Mouse (Mus musculus): ENCODE results near the gene Mtss1l. TPM values are rescaled to one million over a fixed set of nuclear protein-coding genes. Genes with fewer than 3 reads are reported as not detected.

Mtss1l gene
- total RNA-seq, 2 experiments from 2014 or later, result 36.2 to 39.6 TPM

DNA sequence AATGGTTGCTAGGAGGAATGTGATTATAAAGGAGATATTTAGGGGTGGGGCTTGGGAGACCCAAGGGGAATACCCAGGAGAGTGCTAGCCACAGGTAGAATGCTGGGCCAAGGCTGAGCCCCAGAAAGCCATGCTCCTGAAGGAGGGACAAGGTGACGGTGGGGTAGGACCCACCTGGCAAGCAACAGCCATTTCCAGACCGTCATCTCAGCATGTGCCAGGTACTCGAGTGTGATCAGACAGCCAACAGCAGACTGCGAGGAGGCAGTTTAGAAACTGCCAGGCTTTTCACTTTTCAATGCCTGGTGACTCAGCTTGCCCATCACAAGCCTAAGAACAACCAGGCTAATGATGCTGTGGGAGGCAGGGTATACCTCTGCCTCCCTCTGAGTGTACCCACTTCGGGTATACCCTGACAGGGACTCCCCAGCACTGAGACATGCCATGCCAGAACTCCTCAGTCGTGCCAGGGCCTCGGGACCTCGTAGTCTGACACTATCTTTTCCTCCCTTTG lies 10.1 kb downstream of the Mtss1l start:
- intact Hi-C loops (cut with DNase I), result no loop called here
- DNase-seq, result no peak

DNA sequence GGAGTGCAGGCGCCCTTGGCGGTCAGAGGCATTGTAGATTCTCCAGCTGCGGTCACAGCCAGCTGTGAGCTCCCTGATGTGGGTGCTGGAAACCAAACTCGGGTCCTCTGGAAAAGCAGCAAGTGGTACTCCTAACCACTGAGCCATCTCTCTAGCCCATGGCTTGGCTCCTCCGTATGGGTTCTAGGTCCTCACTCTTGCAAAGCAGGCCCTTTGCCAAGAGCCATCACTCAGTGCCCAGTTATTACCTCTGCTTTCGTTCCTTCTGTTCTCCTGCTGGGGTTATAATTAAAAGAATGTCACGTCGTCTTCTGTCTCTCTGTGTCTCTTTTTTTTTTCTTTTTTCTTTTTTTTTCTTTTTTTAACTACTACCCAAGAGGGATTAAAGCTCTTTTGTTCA lies 11.8 kb downstream of the Mtss1l start:
- no peak for DNase-seq
- intact Hi-C loops (cut with DNase I), result no loop called here

DNA sequence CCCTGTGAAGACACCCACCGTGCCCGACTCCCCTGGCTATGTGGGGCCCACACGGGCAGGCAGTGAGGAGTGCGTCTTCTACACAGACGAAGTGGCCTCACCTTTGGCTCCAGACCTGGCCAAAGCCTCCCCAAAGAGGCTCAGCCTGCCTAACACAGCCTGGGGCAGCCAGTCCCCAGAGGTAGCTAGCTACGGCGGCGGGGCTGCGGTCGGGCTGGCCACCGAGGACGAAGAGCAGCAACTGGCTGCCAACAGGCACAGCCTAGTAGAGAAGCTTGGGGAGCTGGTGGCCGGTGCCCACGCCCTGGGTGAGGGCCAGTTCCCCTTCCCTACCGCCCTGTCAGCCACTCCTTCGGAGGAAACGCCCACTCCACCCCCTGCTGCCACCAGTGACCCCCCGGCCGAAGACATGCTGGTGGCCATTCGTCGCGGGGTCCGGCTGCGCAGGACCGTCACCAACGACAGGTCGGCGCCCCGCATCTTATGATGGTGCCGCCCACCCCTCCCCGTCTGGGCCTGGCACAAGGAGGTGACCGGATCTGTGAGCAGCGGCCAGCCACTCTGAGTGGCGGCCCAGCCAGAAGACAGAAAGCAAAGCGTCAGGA lies 17.4 kb downstream of the Mtss1l start:
- DNase-seq, result no peak
- intact Hi-C loops (cut with DNase I), result no loop called here

DNA sequence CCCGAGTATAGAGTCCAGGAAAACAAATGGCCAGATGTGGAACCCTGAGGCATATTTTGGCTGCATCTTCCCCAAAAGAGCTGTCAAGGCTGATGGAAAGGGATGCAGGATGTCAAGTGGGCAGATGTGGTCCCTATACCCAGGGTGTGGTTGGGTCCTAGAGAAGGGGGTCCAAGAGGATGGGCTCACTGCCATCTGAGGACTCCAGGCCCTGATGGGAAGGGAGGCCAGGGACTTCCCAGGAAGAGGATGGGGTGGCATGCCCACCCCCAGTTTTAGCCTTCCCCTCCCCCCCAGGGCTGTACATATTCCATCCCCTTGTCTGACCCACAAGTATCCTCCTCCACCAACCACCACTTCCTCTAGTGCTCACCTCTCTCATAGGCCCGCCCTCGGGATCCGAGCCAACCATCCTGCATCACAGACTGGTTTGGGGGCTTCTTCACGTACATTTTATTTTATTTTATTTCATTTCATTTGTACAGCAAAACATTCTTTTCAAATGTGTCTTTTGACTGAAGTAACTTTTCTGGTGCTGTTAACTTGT lies 19.4 kb downstream of the Mtss1l start:
- intact Hi-C loops (cut with DNase I), result no loop called here
- no peak for DNase-seq

DNA sequence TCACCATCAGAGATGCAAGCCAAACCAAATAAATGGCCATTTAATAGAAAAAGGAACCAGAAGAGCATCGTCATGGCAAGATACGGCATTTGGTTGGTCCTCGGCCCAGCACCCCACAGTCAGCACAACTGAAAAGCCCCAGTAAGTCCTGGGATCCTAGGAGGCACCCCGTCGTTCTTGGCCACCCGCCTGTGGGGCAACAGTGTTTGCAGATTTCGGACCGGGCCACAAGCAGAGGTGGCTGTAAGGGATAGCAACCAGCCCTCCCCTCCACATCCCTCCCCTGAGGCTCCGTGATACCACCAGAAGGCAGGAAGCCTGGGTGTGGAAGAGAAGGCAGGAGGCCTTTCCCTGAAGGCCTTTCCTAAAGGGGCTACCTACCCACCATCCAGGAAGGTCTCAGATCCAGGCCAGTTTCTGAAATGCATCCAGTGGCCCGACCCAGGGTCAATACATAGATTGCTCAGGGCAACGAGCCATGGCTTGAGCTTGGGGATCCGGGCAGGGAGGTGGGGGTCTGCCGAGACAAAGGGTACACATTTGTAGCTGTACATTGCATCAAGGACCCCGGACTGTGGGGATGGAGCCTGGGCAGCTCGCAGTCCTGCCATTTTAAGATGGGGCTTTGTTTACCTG lies 20.7 kb downstream of the Mtss1l start:
- no peak for DNase-seq
- intact Hi-C loops (cut with DNase I), result no loop called here

DNA sequence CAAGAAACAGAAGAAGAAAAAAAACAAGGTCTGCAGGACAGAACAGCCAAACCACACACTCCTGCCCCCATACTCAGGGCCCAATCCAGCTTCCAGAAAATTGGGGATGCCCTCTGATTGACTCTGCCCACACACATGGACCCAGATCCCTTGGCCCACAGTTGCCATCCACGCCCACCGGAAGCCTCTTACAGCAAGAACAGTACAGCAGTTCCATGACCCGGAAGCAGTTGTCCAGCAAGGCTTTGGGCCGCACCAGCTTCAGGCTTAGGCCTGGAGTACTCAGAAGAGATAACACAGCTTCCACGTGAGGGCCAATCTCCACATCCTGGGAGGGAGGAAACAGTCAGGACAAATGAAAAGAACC lies 21.2 kb downstream of the Mtss1l start:
- DNase-seq, result no peak
- intact Hi-C loops (cut with DNase I), result no loop called here

DNA sequence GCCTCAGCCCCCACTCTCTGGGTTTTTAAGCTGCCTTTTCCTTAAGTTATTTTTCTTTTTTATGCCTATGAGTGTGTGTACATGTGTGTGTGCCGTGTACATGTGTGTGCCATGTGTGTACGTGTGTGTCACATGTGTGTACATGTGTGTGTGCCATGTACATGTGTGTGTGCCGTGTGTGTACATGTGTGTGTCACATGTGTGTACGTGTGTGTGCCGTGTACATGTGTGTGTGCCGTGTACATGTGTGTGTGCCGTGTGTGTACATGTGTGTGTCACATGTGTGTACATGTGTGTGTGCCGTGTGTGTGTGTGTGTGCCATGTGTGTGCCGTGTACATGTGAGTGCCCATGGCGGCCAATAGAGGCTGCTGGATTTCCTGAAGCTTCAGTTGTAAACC lies 23.9 kb downstream of the Mtss1l start:
- intact Hi-C loops (cut with DNase I), result loop anchor here (5.0 kb wide), 2 partner anchors 332 to 347 kb away; partner anchors contain the start of genes Clec18a and Pdpr
- DNase-seq, result no peak

DNA sequence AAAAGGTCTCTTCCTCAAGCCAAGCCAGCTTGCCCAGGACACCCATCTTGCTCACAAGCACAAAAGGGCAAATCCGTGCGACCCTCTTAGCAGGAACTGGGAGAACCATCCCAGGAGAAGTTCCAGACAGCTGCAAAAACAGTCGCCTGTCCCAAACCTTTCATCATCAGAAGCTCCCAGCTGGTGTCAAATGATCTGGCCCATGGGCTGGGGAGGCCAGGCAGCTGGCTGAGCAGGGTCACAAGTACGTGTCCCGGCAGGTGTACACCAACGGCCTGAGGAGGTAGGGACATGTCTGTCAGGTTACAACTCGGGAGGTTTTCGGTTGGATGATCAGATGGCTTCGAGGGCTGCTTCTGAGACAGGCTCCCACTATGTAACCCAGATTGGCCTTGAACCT lies 25.4 kb downstream of the Mtss1l start:
- no peak for DNase-seq
- intact Hi-C loops (cut with DNase I), result loop anchor here (5.0 kb wide), 2 partner anchors 331 to 346 kb away; partner anchors contain the start of genes Clec18a and Pdpr

DNA sequence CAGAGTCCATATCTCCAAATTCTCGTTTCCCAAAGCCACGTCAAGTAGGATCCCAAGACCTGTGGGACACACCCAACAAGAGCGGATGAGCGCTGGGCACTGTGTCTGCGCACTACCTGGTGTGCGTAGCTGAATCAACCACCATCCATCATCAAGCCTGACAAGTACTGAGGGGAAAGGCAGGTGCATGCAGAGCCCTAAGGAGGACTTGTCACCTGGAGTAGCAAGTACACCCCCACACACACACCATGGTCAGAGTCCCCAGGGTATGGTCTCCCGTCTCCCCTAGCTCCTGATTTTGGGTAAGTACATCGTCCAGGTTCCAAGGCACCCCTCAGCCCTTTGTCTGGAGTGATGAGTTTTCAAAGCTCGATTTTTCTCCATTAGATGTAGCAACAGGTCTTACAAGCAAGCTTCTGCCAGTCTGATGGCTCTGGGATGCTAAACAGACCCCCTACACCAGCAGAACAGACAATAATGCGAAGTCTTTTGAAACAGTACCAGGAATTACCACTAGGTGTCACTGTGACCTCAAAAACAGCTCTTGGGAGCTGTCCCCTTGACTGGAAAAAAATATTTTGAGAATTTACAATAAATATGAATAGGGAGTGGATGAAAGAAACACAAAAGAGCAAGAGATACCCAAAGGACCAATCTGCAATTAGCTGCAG lies 28.4 kb downstream of the Mtss1l start:
- peak; percentile 60 to 83 for DNase-seq
- intact Hi-C loops (cut with DNase I), result loop anchor here (2.0 to 5.0 kb wide), 6 partner anchors 59 to 343 kb away; partner anchors contain the start of genes Clec18a and Pdpr

DNA sequence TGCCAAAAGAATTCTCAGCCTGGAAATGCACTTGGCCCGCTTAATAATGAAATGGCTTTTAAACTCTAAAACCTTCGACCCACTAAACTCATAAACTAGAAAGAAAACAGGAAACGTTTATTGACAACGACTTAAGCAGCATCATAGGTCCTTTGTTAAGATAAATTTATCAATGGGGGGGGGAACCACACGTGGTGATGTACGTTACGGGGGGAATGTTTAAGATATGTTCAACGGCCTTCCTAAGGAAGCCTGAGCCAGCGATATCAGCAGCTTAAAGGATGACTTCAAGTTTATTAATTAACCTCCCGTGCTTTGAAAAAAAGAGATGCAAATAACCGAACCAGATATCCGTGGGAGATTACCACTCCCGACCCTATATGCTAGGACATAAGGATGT lies 29.0 kb downstream of the Mtss1l start:
- no peak for DNase-seq
- intact Hi-C loops (cut with DNase I), result loop anchor here (2.0 to 5.0 kb wide), 4 partner anchors 59 to 222 kb away; no protein-coding TSS in a partner anchor

DNA sequence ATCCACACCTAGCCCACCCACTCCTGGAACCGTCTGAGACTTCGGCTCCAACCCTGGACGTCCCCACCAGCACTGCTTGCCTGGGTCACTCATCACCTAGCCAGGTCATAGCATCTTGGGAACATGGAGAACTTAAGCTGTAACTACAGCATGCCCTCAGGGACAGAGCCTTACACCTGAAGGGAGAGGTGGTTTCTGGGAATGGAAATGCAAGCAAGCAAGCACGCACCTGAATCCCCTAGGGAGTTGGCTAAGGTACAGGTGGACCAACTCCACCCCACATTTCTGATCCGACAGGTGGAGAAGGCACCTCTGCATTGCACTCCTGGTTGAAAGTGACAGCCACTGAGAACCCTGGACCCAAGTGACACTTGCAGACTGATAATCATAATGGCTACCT lies 30.2 kb downstream of the Mtss1l start:
- DNase-seq, result no peak
- intact Hi-C loops (cut with DNase I), result loop anchor here (2.0 to 5.0 kb wide), 4 partner anchors 57 to 221 kb away; no protein-coding TSS in a partner anchor

DNA sequence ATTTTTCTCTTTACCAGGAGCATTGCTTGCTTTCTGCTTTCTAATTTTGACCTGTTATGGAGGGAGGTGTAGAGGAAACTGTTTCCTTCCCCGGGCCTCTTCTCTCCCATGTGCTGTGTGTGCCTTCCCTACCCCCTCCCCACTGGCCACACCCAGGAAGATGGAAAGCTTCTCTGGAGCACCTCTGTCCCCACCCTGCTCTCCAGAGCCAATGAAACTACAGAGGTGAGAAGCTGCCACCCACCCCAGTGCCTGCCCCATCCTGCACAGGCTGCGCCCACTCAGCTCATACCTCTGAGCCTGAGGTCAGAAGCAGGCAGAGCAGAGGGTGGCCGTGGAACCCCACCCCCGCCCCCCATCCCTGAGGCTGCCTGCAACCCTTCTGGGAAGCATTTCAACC lies 33.4 kb downstream of the Mtss1l start:
- intact Hi-C loops (cut with DNase I), result loop anchor here (5.0 kb wide), 2 partner anchors 88 to 218 kb away; no protein-coding TSS in a partner anchor
- DNase-seq, result no peak

DNA sequence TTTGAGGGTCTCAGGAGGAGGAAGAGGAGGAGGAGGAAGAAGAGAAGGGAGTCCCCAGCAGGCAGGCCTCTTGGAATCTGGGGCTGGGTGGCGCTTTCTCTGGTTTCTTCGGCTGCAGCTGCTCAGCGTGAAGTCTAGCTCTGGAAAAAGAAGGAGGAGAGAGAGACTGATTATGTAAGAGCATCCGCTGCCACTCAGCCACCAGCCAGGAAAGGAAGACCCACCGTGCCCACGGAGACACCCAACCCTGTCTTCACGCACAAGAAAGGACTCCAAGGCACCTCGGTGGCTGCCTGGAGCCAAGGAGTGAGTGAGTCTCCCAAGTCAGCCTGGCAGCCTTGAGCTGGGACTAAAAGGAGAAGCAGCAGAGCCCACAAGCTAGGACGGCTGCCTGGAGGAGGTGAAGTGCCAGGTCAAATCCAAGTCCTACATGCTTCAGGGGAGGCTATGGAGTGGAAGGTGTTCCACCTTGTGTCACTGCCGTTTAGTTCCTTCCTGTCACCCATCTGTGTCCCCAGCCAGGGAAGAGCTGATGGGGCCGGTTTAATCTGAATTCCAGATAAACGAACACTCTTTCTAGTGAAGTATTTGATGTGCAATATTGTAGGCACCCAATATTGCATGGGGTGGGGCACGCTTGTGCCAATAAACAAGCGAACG lies 34.4 kb downstream of the Mtss1l start:
- intact Hi-C loops (cut with DNase I), result no loop called here
- DNase-seq, result no peak

DNA sequence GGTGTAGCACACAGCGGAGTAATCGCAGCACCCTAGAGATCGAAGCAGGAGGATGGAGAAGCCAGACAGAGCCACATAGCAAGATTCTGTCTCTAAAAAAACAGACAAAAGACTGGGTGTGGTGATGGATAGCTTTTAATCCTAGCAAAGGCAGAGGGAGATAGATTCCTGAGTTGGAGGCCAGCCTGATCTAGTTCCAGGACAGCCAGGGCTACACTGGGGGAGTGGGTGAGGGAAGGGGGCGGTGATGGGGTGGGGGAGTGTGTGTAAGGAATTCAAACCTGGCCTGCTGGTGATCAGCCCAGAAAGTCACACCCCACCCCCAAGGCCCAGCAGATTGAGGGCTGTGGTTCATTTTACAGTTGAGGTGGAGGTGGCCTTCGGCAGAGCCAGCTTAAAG lies 34.9 kb downstream of the Mtss1l start:
- intact Hi-C loops (cut with DNase I), result no loop called here
- no peak for DNase-seq

DNA sequence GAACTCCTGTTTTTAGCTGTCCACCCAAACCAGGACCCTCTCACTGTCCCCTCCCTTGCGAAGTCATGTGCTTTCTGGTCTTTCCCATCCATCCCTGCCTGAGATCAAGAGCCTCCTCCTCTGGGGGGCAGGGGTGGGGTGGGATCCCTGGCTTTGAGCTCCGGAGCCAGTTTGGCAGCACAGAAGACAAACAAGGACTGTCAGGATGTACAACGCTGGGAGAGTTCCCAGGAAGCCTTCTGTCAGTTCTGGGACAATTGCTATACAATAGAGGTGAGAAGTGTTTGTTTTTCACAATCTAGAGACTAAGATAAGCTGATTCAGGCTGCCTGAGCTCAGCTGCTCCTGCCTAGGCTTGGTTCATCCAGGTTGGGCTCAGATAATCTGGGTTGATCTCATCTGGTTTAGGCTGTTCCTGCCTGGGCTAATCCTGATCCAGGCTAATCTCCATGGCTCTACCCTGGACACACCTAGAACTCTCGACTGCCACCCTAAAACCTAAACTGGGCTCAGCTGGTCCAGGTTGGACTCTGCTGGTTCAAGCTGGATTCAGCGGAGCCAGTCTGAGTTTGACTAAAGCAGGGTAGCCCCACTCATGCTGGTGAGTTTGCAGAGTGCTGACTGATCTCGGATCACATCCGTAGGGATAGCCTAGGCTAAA lies 39.1 kb downstream of the Mtss1l start:
- intact Hi-C loops (cut with DNase I), result no loop called here
- DNase-seq, result peak in 1 of 2 experiments; percentile 12

DNA sequence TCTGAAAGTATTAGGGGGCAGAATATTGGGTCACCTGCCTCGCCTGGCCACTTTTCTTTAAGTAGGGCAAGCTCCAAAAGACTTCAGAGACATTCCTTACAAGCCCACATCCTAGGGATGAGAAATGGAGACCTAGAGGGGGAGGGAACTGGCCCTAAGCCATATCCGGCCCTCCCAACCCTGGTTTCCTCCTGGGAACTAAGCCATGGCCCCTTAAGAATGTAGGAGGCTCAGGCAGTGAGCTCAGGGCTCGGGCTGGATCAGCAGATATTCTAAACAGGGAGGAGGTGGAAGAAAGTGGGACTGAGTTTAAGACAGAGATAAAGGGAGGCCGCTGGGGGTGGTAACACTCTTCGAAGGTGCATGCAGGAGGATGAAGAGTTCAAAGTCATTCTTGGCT lies 39.9 kb downstream of the Mtss1l start:
- intact Hi-C loops (cut with DNase I), result no loop called here
- peak; percentile 78 for DNase-seq

DNA sequence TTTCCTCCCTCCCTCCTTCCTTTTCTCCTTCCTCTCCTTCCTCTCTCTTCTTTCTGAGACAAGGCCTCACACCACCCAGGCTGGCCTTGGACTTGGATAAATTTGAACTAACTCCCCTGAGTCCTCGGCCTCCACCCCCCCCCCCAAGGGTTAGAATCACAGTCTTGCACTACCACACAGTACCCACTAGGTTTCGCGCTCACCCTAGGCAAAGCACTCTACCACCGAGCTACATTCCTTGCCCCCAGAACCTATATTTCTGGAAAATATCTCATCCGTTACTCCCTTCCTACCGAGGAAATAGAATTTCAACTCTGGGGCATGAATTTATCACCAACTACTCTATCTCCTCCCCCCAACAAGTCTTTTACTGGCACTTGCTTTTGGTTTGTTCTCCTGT lies 40.7 kb downstream of the Mtss1l start:
- peak in 1 of 2 experiments; percentile 24 for DNase-seq

DNA sequence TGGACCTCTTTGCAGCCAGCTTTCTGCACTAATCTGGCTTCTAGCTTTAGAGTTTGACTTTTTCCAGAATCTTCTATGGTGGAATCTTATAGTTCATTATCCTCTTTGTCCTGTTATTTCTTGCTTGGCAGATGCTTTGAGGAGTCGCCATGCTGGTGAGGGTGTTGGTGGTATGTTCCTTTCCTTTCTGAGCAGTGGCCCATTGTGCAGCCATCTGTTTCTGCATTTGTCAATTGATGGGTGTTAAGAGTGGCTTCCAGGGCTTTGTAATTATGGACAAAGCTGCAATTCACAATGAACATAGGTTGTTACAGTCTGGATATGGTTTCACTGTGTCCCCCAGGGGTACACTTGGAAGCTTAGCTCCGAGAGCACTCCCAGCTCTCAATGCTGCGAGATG lies 43.4 kb downstream of the Mtss1l start:
- intact Hi-C loops (cut with DNase I), result no loop called here
- no peak for DNase-seq

More for the DNA sequence above, 40.7 kb downstream of the Mtss1l start:
- intact Hi-C loops (cut with DNase I), result no loop called here

DNA sequence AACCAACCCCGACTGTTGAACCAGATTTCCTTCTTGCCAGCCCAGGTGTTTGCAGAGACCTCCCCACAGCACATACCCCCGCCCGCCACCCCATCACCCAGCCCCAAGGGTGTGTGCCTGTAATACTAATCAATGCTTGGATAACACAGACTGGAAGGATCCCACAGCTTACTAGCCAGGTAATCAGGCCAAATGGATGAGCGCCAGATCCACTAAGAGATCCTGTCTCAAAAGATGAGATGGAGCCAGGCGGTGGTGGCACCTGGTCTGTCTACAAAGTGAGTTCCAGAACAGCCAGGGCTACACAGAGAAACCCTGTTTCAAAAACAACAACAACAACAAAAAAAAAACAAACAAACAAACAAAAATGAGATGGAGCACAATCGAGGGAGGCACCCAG lies 46.0 kb downstream of the Mtss1l start:
- intact Hi-C loops (cut with DNase I), result no loop called here

DNA sequence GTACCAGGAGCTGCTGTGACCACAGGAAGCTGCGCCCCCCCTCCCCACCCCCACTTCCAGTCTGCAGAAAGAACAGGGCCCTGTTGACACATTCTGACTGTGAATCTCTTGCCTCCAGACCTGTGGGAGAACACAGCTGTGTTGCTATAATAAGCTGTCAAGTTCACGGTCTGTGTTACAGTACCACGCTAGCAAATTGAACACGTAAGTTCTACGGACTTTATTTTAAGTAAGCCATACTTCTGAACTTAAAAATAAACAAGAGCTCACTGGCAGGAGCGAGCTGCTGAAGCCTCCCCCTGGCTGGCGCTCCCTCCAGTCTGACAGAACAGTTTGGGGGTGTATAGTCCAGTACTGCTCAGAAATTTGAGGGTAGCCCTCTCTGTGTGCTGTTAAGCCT lies 51.2 kb downstream of the Mtss1l start:
- intact Hi-C loops (cut with DNase I), result no loop called here
- peak in 1 of 2 experiments; percentile 21 for DNase-seq

More for the DNA sequence above, 46.0 kb downstream of the Mtss1l start:
- DNase-seq, result no peak

All from heart, postnatal 10 days (tissue).